Mouse (Mus musculus) neural tube, embryonic 10.5 days (tissue): ENCODE measurements around the gene Lbx1.
A peak's percentile ranks its signal among the peaks of the same experiment; 100 is the strongest.

Experiments
- DNase-seq: peaks from one replicate; pipeline ENCODE4 v3.0.0-alpha.2; 2017; ENCODE audit warnings: low spot score; ENCODE audit errors: extremely low spot score

Lbx1 gene

DNA sequence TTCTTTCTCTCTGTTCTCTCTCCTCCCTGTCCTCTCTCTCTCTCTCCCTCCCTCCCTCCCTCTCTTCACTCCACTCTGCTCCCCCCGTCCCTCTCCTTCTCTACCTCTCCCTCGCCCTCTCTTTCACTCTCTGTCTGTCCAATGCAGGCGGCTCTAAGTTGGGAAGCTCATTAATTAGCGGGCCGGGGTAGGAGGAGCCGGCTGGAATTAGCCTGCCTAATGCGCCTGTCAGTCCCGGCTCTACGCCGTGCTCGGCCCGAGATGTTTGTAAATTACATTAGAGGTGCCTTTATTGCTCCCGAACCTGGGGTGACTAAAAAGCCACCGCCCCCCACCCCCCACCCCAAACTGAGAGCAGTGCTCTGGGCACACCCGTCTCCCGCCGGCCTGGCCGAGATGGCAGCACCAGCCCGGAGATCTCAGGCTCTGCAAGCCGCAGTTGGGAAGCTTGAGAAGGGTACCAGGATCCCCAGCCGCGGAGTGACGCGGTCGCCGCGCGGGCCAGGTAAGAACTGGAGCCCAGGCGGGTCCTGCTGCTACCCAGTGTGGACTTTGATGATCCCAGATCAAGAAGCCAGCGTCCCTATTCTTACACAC lies at the start of gene Lbx1:
Lbx1 (minus strand) TSS at position 47 of the 597 bp plus-strand sequence.
- no peak for DNase-seq

GRCm38 (mm10) chr19:45283302-45283701 lies 47.7 kb upstream of the Lbx1 start:
- peak; percentile 66 for DNase-seq

DNA sequence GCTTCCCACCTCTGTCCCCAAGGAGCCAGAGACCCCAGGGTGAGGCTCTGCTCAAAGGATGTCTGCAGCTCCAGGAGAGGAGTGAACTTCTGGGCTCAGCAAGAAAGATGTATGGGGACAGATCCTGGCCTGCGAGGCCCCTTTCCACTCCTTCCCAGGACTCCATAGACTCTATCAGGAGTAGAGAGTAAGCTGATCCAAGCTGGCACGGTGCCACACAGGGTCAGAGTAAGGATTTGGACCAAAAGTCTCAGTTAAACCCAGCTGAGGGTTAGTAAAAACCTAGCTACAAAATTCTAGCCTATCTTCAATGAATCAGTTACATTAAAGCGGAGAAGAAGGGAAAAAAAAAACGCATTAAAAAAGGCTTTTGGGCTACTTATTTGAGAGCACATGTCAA lies 40.6 kb upstream of the Lbx1 start:
- no peak for DNase-seq

DNA sequence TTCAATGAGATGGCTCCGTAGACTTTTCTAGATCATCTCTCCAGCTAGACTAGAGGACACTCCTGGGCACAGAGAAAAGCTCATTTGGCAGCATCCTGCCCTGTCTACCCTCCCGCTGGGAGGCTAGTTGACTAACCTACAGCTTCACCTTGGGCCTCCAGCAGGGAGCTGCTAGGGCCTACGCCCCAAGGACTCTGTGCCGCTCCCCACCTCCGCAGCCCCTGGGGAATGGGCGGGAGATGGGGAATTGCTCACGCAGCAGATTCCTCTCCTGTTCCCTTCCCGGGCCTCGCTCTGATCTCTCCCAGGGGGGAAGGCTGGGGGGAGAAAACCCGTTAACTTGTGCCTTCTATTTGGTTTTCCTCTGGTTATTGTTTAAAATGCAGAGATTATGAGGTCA lies 36.4 kb upstream of the Lbx1 start:
- DNase-seq = no peak

GRCm38 (mm10) chr19:45262995-45263394 lies 27.4 kb upstream of the Lbx1 start:
- no peak for DNase-seq

GRCm38 (mm10) chr19:45257414-45258326 lies 22.1 kb upstream of the Lbx1 start:
- DNase-seq = no peak

DNA sequence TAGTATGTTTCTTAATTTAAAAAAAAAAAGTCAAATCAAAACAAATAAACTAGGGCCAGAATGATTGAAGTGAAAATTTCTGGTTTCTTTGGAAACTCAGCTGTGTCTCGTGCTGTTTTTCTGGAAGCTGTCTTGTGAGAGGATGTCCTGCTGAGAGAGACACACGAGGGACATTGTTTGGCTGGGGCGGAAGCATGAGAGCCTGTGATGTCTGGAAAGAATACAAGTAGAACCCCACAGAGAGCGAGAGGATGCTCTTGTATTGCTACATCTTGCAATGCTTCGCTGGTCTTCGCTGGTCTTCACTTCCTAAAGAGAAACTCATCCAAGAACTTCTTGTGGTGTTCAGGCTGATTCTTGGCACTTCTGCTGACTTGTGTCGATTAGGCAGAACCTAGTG lies 19.2 kb upstream of the Lbx1 start:
- DNase-seq = no peak

DNA sequence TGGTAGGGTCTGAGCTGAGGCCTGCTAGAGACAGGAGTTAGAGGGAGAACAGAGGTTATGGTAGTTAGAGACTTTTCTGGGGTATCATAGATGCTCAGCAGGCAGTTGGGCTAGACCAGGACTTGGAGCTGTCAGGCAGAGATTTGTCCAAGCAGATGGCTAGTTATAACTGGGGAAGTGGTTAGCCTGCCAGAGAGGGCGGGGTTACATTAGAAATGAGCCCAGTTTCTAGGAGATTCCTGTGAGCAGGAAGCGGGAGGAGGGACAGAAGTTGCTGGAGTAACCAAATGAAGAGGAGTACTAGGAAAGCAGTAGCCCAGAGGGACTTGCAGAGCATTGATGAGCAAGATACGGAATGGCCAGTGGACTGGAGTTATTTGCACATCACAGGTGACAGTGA lies 16.8 kb upstream of the Lbx1 start:
- DNase-seq = no peak

GRCm38 (mm10) chr19:45248691-45249090 lies 13.1 kb upstream of the Lbx1 start:
- no peak for DNase-seq

DNA sequence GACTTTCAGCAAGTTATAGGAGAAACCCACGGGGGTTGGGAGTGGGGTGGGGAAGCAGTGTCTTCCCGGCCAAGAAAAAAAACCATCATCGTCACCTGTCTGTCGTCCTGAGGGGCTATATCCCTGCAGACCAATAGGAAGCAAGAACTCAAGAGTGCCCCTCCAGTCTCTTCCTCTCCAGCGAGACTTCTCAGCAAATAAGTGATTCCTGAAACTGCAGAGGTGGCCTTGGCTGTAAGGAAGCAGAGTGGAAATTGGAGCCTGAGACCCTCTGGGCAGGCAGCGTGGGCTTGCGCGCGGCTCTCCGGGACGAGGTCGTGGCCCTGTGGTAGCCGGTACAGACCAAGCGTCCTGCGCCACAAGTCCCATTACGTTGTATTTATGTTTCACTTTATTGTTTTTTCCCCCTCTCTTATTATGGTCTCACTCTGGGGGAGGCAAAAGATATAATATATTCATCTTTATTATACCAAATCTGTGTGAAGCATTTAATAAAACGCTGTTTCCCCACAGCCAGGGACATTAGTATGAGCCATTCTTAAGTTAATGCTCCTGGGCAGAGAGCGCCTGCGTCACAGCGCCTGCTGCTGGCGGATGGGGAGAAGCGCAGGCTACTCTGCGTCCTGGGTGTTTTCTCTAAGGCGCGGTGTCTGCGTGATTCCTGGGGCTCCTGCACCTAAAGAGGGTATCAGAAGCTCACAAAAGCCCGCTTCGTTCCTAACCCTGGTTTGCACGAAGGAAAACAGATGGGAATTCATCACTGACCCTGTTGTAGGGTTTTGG lies 8.5 kb upstream of the Lbx1 start:
- DNase-seq = peak; percentile 49

DNA sequence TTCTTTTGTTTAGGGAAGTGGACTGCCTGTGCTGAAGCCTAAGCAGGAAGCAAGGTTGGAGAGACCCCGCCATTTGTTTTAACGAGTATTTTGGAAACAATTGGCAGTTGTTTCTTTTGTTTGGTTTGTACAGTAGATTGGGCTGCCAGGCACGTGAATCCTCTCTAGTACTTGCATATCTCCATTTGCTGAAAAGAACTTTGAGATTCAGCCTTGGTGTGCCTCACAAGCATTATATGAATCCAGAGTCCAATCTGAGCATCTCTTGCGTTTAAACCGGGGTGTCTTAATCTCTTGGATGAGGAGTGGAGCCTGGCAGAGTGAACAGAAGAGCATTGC lies 7.6 kb upstream of the Lbx1 start:
- no peak for DNase-seq

DNA sequence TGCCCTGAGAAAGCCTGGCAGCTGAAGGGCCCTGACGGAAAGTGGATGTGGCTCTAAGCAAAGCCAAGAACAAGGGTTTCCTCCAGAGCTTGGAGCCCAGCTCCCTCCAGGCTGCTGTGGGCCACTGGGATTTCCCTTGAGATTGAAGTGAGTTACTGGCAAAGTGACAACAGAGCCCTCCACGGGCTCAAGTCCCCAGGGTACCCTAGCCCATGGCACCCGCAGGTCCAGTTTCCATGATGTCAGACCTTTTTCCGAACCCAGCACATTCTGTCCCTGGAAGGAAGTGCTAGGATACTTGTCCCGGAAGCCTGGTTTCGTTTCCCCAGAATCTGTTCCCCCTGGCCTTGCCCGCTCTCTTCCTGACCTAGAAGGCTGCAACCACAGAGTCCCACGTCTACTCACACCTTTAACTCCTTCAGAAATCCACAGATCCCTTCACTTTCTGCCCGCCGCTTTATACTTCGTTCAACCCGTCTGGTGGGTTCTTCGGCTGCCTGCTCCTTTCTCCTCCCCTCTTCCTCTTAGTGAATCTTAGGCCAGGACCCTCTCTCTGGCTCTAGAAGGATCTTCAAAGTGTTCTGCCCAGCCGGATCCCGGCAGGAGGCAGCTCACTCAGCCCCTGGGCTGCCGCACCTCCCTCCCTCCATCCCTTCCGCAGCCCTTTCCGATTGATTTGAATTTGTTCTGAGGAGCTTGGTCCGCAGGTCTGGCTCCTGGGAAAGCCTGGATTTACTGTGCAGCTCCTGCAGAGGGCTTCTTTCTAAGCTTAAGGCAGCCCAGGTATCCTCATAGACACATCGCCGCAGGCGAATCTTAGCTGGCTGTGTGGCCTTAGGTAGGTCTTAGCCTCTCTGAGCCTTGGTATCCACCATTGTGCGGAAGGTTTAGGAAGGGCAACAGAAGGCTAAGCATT lies 7.0 kb upstream of the Lbx1 start:
- DNase-seq = peak; percentile 52

GRCm38 (mm10) chr19:45242017-45242347 lies 6.4 kb upstream of the Lbx1 start:
- DNase-seq = peak; percentile 48

GRCm38 (mm10) chr19:45240026-45240425 lies 4.4 kb upstream of the Lbx1 start:
- peak; percentile 25 for DNase-seq

DNA sequence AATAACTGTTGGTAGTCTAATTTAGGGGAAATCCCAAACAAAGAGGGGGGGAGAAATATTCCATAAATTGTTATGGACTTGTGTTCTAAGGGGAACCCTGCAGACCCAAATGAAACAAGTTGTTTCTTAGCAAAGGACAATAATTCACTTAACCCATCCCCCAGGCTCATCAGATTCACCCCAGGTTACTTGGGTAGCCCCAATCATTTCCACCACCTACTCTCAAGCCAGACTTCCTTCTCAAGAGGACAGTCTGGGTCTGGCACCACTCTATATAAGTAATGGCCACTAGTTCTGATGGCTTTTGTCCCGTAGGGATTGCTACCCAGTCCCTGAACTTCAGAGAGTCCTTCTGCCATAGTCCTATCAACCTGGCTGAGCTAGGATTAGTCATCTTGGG lies 3.6 kb upstream of the Lbx1 start:
- DNase-seq = no peak

GRCm38 (mm10) chr19:45237665-45238209 lies 2.1 kb upstream of the Lbx1 start:
- no peak for DNase-seq

DNA sequence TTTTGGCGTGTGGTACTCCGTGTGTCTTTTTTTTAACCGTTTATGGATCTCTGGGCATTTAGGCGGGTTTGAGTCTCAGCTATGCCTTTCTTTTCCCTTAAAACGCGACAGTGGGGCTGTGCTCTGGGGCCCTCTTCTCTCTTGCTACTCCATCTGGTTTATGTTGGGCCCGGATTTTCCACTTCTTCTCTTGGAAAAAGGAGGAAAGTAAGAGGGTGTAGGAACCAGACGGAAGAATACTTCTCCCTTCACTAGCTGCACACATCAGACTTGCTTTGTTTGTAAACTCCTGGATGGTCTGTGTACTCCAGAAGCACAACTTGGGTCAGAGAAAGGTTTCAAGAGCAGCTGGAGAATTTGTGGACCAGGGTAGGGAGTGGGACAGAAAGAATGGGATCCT lies 1.5 kb upstream of the Lbx1 start:
- DNase-seq = peak; percentile 38

DNA sequence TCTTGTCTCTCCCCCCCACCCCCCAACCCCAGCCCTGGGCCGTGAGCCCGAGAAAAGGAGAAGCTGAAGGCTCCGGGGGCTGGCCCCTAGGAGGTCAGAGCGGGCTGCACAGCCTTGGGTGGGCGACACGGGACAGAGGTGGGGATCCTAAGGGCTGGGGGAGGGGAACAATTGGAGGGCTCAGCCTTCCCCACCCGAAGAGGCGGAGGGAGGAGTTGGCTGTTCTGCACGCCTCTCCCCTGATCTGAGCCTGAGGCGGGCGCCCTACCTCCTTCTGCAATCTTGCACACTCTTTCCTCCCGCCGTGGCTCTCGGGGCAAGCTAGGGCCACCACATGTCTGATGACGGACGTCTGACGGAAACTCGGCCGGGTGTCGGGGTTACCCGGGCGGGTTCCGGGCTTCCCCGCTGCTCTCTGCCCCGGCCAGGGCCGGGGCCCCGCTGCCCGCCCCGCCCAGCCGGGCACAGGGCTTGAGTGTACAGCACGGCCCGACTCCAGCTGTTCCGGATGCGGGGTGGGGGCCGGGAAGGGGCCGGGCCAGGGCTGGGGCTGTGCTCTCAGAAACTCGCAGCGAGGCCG lies 841 bp upstream of the Lbx1 start:
- DNase-seq = peak; percentile 70

DNA sequence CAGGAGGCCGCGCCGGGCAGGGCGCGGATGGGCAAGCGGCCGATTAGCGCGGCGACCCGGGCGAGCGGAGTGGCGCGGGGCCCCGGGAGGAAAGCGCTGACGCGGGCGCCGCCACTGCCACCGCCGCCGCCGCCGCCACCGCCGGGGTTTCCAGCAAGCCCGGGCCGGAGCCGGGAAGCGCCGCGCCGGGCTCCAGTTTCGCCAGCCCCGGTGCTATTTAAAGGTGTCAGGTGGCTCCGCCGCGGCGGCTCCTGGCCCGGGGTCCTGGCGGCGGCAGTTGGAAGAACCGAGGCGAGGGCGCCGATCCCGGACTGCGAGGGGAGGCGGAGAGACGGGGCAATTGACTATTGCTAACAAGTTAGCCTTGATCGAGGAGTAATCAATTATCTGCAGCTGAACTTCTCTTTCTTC lies 276 bp downstream of the Lbx1 start:
- peak; percentile 59 for DNase-seq

GRCm38 (mm10) chr19:45234771-45235231 lies 811 bp downstream of the Lbx1 start:
- DNase-seq = peak; percentile 71
